Comparison of ENCODE assay signal across 12 mouse cellular contexts in the genomic region with DNA sequence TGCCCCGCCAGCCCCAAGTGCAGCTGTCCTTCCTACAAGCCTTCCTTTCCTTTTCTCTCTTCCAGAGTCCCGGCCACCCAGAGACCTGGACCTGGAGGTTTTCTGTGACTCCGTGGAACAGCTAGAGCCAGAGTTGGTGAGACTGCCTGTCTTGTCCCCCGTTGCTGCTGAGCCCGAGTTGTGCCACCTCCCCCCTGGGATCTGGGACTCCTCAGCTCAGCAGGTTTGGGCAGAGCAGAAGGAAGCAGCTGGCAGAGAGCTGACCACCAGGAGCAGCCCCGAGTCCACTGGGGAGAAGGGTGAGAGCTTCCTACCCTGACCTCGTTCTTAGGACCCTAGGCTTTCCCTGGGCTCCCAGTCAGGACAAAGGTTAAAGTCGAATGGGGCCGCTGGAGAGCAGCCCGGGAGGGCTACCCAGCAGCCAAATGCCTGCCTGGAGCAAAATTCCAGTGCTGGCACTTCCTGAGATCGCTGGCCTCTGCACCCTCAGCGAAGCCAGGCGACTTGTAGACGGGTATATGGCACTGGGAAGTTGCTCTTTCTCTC. TPM values are rescaled to one million over a fixed set of nuclear protein-coding genes. Genes with fewer than 3 reads are reported as not detected.
DNase-seq lines count a peak whose midpoint lies in the region; ATAC-seq and TF ChIP-seq lines count a peak whose summit lies in the region.
"Had no signal": no experiment of that assay in that cellular context is flagged by ENCODE, and none has a peak within 500 bp of the region (broad histone marks: within the 10 kb centered on the region; RNA-seq: fewer than 3 reads in every experiment).

No protein-coding gene starts in this region.

- DNase-seq in heart, postnatal 25 days (ENCODE audit: low spot score): no peak
- DNase-seq in kidney, postnatal 0 days (ENCODE audit: low spot score): no peak
- DNase-seq in right cerebral cortex, postnatal 10 days (ENCODE audit: low spot score in 2 of 2): no peak
- DNase-seq in embryo, embryonic 9.5 days (ENCODE audit: extremely low spot score): no peak
- DNase-seq: thymus, postnatal 4 days had no signal

- TF ChIP-seq CTCF in intestine, postnatal 0 days (IDR thresholded peaks at IDR 0.05; ENCODE audit: low read depth): no peak
- 0 out of 2 replicates have a peak, but pooled peaks have one; percentile 8 for TF ChIP-seq CTCF in kidney, postnatal 0 days (IDR thresholded peaks at IDR 0.05; ENCODE audit: low read depth)
- TF ChIP-seq CTCF in small intestine, adult 2 months (IDR thresholded peaks at IDR 0.05; ENCODE audit: extremely low read depth, insufficient read length, insufficient replicate concordance, low read depth, low read length): no peak

- no peak overlapping the region for H3K9ac ChIP-seq in heart, embryonic 12.5 days
- H3K9ac ChIP-seq in intestine, postnatal 0 days (ENCODE audit: low read depth, low read length): peak overlapping the region; percentile 26; the same call in 1 of the 2 replicates
- H3K9ac ChIP-seq in kidney, postnatal 0 days (ENCODE audit: low read depth, low read length): no peak overlapping the region
- H3K9ac ChIP-seq: forebrain, embryonic 15.5 days; hindbrain, embryonic 14.5 days; limb, embryonic 15.5 days had no signal

- H3K27me3 ChIP-seq in heart, embryonic 12.5 days (replicated peaks): peaks cover 17% of the 10 kb centered on the region
- peaks cover 12% of the 10 kb centered on the region; the same call in 1 of the 2 replicates for H3K27me3 ChIP-seq in intestine, postnatal 0 days (replicated peaks; ENCODE audit: control insufficient read depth, insufficient read depth, low read length)
- H3K27me3 ChIP-seq in kidney, postnatal 0 days (ENCODE audit: insufficient read depth, low read length): no peaks in the 10 kb centered on the region
- no peaks in the 10 kb centered on the region for H3K27me3 ChIP-seq in small intestine, adult 2 months (ENCODE audit: control insufficient read depth, insufficient read depth, low read length)

- TF ChIP-seq POLR2A in small intestine, adult 2 months (IDR thresholded peaks at IDR 0.05; ENCODE audit: low read depth, low read length): no peak; the same call in 1 of the 2 replicates

- H3K4me2 ChIP-seq in heart, embryonic 12.5 days: 0 out of 2 replicates have a peak overlapping the region, but pooled peaks have one; percentile 93
- H3K4me2 ChIP-seq in intestine, postnatal 0 days (replicated peaks; ENCODE audit: low read depth): peak overlapping the region; percentile 93
- no peak overlapping the region for H3K4me2 ChIP-seq in kidney, postnatal 0 days (ENCODE audit: low read length)
- H3K4me2 ChIP-seq: forebrain, embryonic 15.5 days; hindbrain, embryonic 14.5 days; limb, embryonic 15.5 days had no signal

- no peak overlapping the region for H3K4me3 ChIP-seq in heart, embryonic 12.5 days
- 0 out of 2 replicates have a peak overlapping the region, but pooled peaks have one; percentile 2 for H3K4me3 ChIP-seq in intestine, postnatal 0 days (ENCODE audit: low read depth, low read length)
- no peak overlapping the region for H3K4me3 ChIP-seq in kidney, postnatal 0 days (replicated peaks; ENCODE audit: low read depth, low read length)
- H3K4me3 ChIP-seq in small intestine, adult 2 months (ENCODE audit: low read depth, low read length): peak overlapping the region; percentile 63
- H3K4me3 ChIP-seq: forebrain, embryonic 15.5 days; limb, embryonic 15.5 days had no signal

- no peaks in the 10 kb centered on the region for H3K9me3 ChIP-seq in heart, embryonic 12.5 days (replicated peaks)
- H3K9me3 ChIP-seq in intestine, postnatal 0 days (ENCODE audit: control insufficient read depth): no peaks in the 10 kb centered on the region
- H3K9me3 ChIP-seq in kidney, postnatal 0 days (replicated peaks; ENCODE audit: low read length): no peaks in the 10 kb centered on the region
- H3K9me3 ChIP-seq: forebrain, embryonic 15.5 days; limb, embryonic 15.5 days; megakaryocyte, embryonic 14.5 days had no signal

- WGBS in heart, embryonic 12.5 days: 55% methylated on average over 14 of the region's 14 CpGs
- WGBS in intestine, postnatal 0 days: 40% methylated on average over 14 of the region's 14 CpGs
- WGBS in kidney, postnatal 0 days: 44% methylated on average over 14 of the region's 14 CpGs
- 29% methylated on average over 14 of the region's 14 CpGs for WGBS in small intestine, adult 2 months

- H3K36me3 ChIP-seq in heart, embryonic 12.5 days: no peaks in the 10 kb centered on the region
- H3K36me3 ChIP-seq in intestine, postnatal 0 days (ENCODE audit: control insufficient read depth, insufficient read depth): peaks cover 11% of the 10 kb centered on the region; the same call in 1 of the 2 replicates
- H3K36me3 ChIP-seq in kidney, postnatal 0 days (ENCODE audit: insufficient read depth, low read length): no peaks in the 10 kb centered on the region
- peaks cover 25% of the 10 kb centered on the region for H3K36me3 ChIP-seq in small intestine, adult 2 months (ENCODE audit: control insufficient read depth, insufficient read depth, low read length)
- H3K36me3 ChIP-seq: forebrain, embryonic 15.5 days had no signal

- intact Hi-C loops in heart, postnatal 25 days (cut with DNase I): no loop called here

- H3K27ac ChIP-seq in heart, embryonic 12.5 days (ENCODE audit: poor library complexity, severe bottlenecking): no peak overlapping the region
- H3K27ac ChIP-seq in intestine, postnatal 0 days (ENCODE audit: low read depth, low read length): peak overlapping the region; percentile 71; the same call in 1 of the 2 replicates
- H3K27ac ChIP-seq in kidney, postnatal 0 days: peak overlapping the region; percentile 75
- H3K27ac ChIP-seq in small intestine, adult 2 months (ENCODE audit: insufficient read depth, low read depth, low read length): peak overlapping the region; percentile 98
- H3K27ac ChIP-seq: forebrain, embryonic 15.5 days; hindbrain, embryonic 14.5 days; limb, embryonic 15.5 days had no signal

- ATAC-seq in heart, embryonic 12.5 days (ENCODE audit: insufficient number of reproducible peaks, low FRiP score): no peak
- no peak; the same call in 1 of the 2 replicates for ATAC-seq in intestine, postnatal 0 days
- no peak; the same call in 1 of the 2 replicates for ATAC-seq in kidney, postnatal 0 days (replicated peaks; ENCODE audit: low FRiP score, low read depth)
- ATAC-seq: forebrain, embryonic 15.5 days had no signal

- peaks cover 19% of the 10 kb centered on the region for H3K4me1 ChIP-seq in heart, embryonic 12.5 days (replicated peaks)
- peaks cover 24% of the 10 kb centered on the region for H3K4me1 ChIP-seq in intestine, postnatal 0 days (replicated peaks; ENCODE audit: control insufficient read depth, insufficient read depth, low read length)
- H3K4me1 ChIP-seq in kidney, postnatal 0 days (replicated peaks; ENCODE audit: insufficient read depth, low read length): peaks cover 12% of the 10 kb centered on the region; the same call in 1 of the 2 replicates
- H3K4me1 ChIP-seq in small intestine, adult 2 months (ENCODE audit: control insufficient read depth, insufficient read depth, insufficient read length, low read length): peaks cover 20% of the 10 kb centered on the region

RNA-seq across cellular contexts. Expression of a gene that starts 3.8 kb away (rescaled TPM):
- 13.5 and 13.8 TPM in 2 replicates for polyA plus RNA-seq in heart, embryonic 12.5 days (2016; fragmentation: Nextera tagmentation; extraction: Ambion mirVana)
- total RNA-seq in heart, postnatal 25 days (2021): 10 to 100 TPM; 36.7 to 39.0 TPM
- 74.7 and 75.9 TPM in 2 replicates for polyA plus RNA-seq in intestine, postnatal 0 days (2015; fragmentation: Nextera tagmentation; extraction: Ambion mirVana)
- polyA plus RNA-seq in kidney, postnatal 0 days (2015; fragmentation: Nextera tagmentation; extraction: Ambion mirVana): 36.6 and 39.7 TPM in 2 replicates
- polyA plus RNA-seq in small intestine, adult 2 months (2012; rRNA removed): 89.3 and 234 TPM in 2 replicates

RNA-seq across cellular contexts. Expression of a gene that starts 3.8 kb away (rescaled TPM):
- 5.8 and 6.6 TPM in 2 replicates for polyA plus RNA-seq in heart, embryonic 12.5 days (2016; fragmentation: Nextera tagmentation; extraction: Ambion mirVana)
- 10 to 100 TPM; 14.7 to 16.3 TPM for total RNA-seq in heart, postnatal 25 days (2021)
- polyA plus RNA-seq in intestine, postnatal 0 days (2015; fragmentation: Nextera tagmentation; extraction: Ambion mirVana): 1.0 and 1.5 TPM in 2 replicates
- 4.2 and 5.6 TPM in 2 replicates for polyA plus RNA-seq in kidney, postnatal 0 days (2015; fragmentation: Nextera tagmentation; extraction: Ambion mirVana)
- polyA plus RNA-seq in small intestine, adult 2 months (2012; rRNA removed): 3.1 and 4.8 TPM in 2 replicates

RNA-seq across cellular contexts. Expression of a gene that starts 10.8 kb away (rescaled TPM):
- 2.8 and 3.0 TPM in 2 replicates for polyA plus RNA-seq in heart, embryonic 12.5 days (2016; fragmentation: Nextera tagmentation; extraction: Ambion mirVana)
- total RNA-seq in heart, postnatal 25 days (2021): 10 to 100 TPM; 17.5 to 18.8 TPM
- polyA plus RNA-seq in intestine, postnatal 0 days (2015; fragmentation: Nextera tagmentation; extraction: Ambion mirVana): 4.6 and 6.0 TPM in 2 replicates
- polyA plus RNA-seq in kidney, postnatal 0 days (2015; fragmentation: Nextera tagmentation; extraction: Ambion mirVana): 6.5 and 6.8 TPM in 2 replicates
- 4.3 and 11.4 TPM in 2 replicates for polyA plus RNA-seq in small intestine, adult 2 months (2012; rRNA removed)

RNA-seq across cellular contexts. Expression of a gene that starts 27.0 kb away (rescaled TPM):
- 7.8 and 8.4 TPM in 2 replicates for polyA plus RNA-seq in heart, embryonic 12.5 days (2016; fragmentation: Nextera tagmentation; extraction: Ambion mirVana)
- 1 to 10 TPM; 1.3 to 2.3 TPM for total RNA-seq in heart, postnatal 25 days (2021)
- polyA plus RNA-seq in intestine, postnatal 0 days (2015; fragmentation: Nextera tagmentation; extraction: Ambion mirVana): 3.5 and 5.3 TPM in 2 replicates
- polyA plus RNA-seq in kidney, postnatal 0 days (2015; fragmentation: Nextera tagmentation; extraction: Ambion mirVana): 6.5 and 6.9 TPM in 2 replicates
- polyA plus RNA-seq in small intestine, adult 2 months (2012; rRNA removed): 0.86 and 2.2 TPM in 2 replicates

Comparison
In these comparisons a context has a peak if more than half of its experiments do, and no peak if none do; other contexts are left out.
1. H3K4me3 ChIP-seq: peak in intestine, postnatal 0 days (single experiment) and small intestine, adult 2 months (single experiment); none in heart, embryonic 12.5 days (single experiment) and kidney, postnatal 0 days (single experiment).